Mouse (Mus musculus): ENCODE results near the gene Ankrd9. TPM values are rescaled to one million over a fixed set of nuclear protein-coding genes. Genes with fewer than 3 reads are reported as not detected.

The Ankrd9 gene
- polyA plus RNA-seq, 1 experiment from 2014 or later = 14.1 TPM

GRCm38 (mm10) chr12:110975385-110975784 is 3.5 kb downstream of the Ankrd9 start:
- no peaks in the 10 kb centered on the region for H3K9me3 ChIP-seq
- 90% methylated on average over 5 of the region's 5 CpGs for WGBS
- H3K4me2 ChIP-seq (replicated peaks) = no peak overlapping the region
- H3K4me3 ChIP-seq = no peak overlapping the region
- peaks cover 14% of the 10 kb centered on the region for H3K4me1 ChIP-seq
- ATAC-seq (ENCODE audit: low FRiP score, low read depth) = no peak
- no peak overlapping the region for H3K9ac ChIP-seq
- no peaks in the 10 kb centered on the region for H3K27me3 ChIP-seq
- H3K36me3 ChIP-seq = peaks cover 61% of the 10 kb centered on the region
- H3K27ac ChIP-seq = no peak overlapping the region

GRCm38 (mm10) chr12:110974726-110975125 is 4.1 kb downstream of the Ankrd9 start:
- no peak overlapping the region for H3K4me2 ChIP-seq (replicated peaks)
- H3K27me3 ChIP-seq = no peaks in the 10 kb centered on the region
- no peaks in the 10 kb centered on the region for H3K9me3 ChIP-seq
- no peak for ATAC-seq (ENCODE audit: low FRiP score, low read depth)
- H3K27ac ChIP-seq = no peak overlapping the region
- H3K4me3 ChIP-seq = no peak overlapping the region
- H3K36me3 ChIP-seq = peaks cover 68% of the 10 kb centered on the region
- 88% methylated on average over 6 of the region's 6 CpGs for WGBS
- peaks cover 14% of the 10 kb centered on the region for H3K4me1 ChIP-seq
- H3K9ac ChIP-seq = no peak overlapping the region

GRCm38 (mm10) chr12:110974295-110974694 is 4.5 kb downstream of the Ankrd9 start:
- Histone ChIP-seq H3K4me2 (replicated peaks) (no peak overlapping the region), H3K36me3 (peaks cover 72% of the 10 kb centered on the region), H3K27me3 (no peaks in the 10 kb centered on the region), H3K9ac (no peak overlapping the region), H3K4me3 (no peak overlapping the region), H3K9me3 (no peaks in the 10 kb centered on the region), H3K27ac (no peak overlapping the region), H3K4me1 (peaks cover 14% of the 10 kb centered on the region)
- no peak for ATAC-seq (ENCODE audit: low FRiP score, low read depth)
- WGBS = 89% methylated on average over 7 of the region's 7 CpGs

GRCm38 (mm10) chr12:110973829-110974228 is 5.0 kb downstream of the Ankrd9 start:
- WGBS = 90% methylated on average over 4 of the region's 4 CpGs
- peaks cover 77% of the 10 kb centered on the region for H3K36me3 ChIP-seq
- H3K4me3 ChIP-seq = no peak overlapping the region
- no peaks in the 10 kb centered on the region for H3K9me3 ChIP-seq
- peaks cover 14% of the 10 kb centered on the region for H3K4me1 ChIP-seq
- no peak overlapping the region for H3K27ac ChIP-seq
- no peak overlapping the region for H3K4me2 ChIP-seq (replicated peaks)
- no peaks in the 10 kb centered on the region for H3K27me3 ChIP-seq
- ATAC-seq (ENCODE audit: low FRiP score, low read depth) = no peak
- H3K9ac ChIP-seq = no peak overlapping the region

GRCm38 (mm10) chr12:110971972-110972371 is 6.9 kb downstream of the Ankrd9 start:
- no peaks in the 10 kb centered on the region for H3K27me3 ChIP-seq
- no peak overlapping the region for H3K27ac ChIP-seq
- H3K9ac ChIP-seq = no peak overlapping the region
- no peak for ATAC-seq (ENCODE audit: low FRiP score, low read depth)
- H3K36me3 ChIP-seq = peaks cover 92% of the 10 kb centered on the region
- WGBS = 90% methylated on average over 5 of the region's 5 CpGs
- H3K4me2 ChIP-seq (replicated peaks) = no peak overlapping the region
- H3K9me3 ChIP-seq = no peaks in the 10 kb centered on the region
- no peaks in the 10 kb centered on the region for H3K4me1 ChIP-seq
- no peak overlapping the region for H3K4me3 ChIP-seq

GRCm38 (mm10) chr12:110970408-110970807 is 8.4 kb downstream of the Ankrd9 start:
- Histone ChIP-seq H3K27me3 (no peaks in the 10 kb centered on the region), H3K4me1 (no peaks in the 10 kb centered on the region), H3K4me2 (replicated peaks) (no peak overlapping the region), H3K9me3 (no peaks in the 10 kb centered on the region), H3K27ac (no peak overlapping the region), H3K4me3 (no peak overlapping the region), H3K36me3 (peaks cover 77% of the 10 kb centered on the region), H3K9ac (no peak overlapping the region)
- 95% methylated on average over 5 of the region's 5 CpGs for WGBS
- ATAC-seq (ENCODE audit: low FRiP score, low read depth) = no peak

- ATAC-seq (ENCODE audit: low FRiP score, low read depth) = no peak
- Histone ChIP-seq H3K27ac (no peak overlapping the region), H3K9me3 (no peaks in the 10 kb centered on the region), H3K9ac (no peak overlapping the region), H3K4me1 (no peaks in the 10 kb centered on the region), H3K4me2 (replicated peaks) (no peak overlapping the region), H3K27me3 (no peaks in the 10 kb centered on the region), H3K36me3 (peaks cover 47% of the 10 kb centered on the region), H3K4me3 (no peak overlapping the region)
- 88% methylated on average over 2 of the region's 2 CpGs for WGBS
Observed at GRCm38 (mm10) chr12:110967146-110967545, 11.7 kb downstream of the Ankrd9 start.

- H3K36me3 ChIP-seq = peaks cover 44% of the 10 kb centered on the region
- H3K4me2 ChIP-seq (replicated peaks) = no peak overlapping the region
- H3K27me3 ChIP-seq = no peaks in the 10 kb centered on the region
- H3K9me3 ChIP-seq = no peaks in the 10 kb centered on the region
- WGBS = 72% methylated on average over 4 of the region's 4 CpGs
- H3K9ac ChIP-seq = no peak overlapping the region
- ATAC-seq (ENCODE audit: low FRiP score, low read depth) = no peak
- H3K27ac ChIP-seq = no peak overlapping the region
- no peak overlapping the region for H3K4me3 ChIP-seq
- no peaks in the 10 kb centered on the region for H3K4me1 ChIP-seq
Observed at GRCm38 (mm10) chr12:110966079-110966478, 12.8 kb downstream of the Ankrd9 start.

- Histone ChIP-seq H3K9me3 (no peaks in the 10 kb centered on the region), H3K27me3 (no peaks in the 10 kb centered on the region), H3K27ac (no peak overlapping the region), H3K36me3 (peaks cover 44% of the 10 kb centered on the region), H3K4me3 (no peak overlapping the region), H3K4me2 (replicated peaks) (no peak overlapping the region), H3K9ac (no peak overlapping the region), H3K4me1 (no peaks in the 10 kb centered on the region)
- ATAC-seq (ENCODE audit: low FRiP score, low read depth) = no peak
- 63% methylated on average over 3 of the region's 3 CpGs for WGBS
Observed at GRCm38 (mm10) chr12:110965500-110965899, 13.3 kb downstream of the Ankrd9 start.

- Histone ChIP-seq H3K27me3 (no peaks in the 10 kb centered on the region), H3K36me3 (peaks cover 28% of the 10 kb centered on the region), H3K4me3 (no peak overlapping the region), H3K9me3 (no peaks in the 10 kb centered on the region), H3K27ac (no peak overlapping the region), H3K4me2 (replicated peaks) (no peak overlapping the region), H3K9ac (no peak overlapping the region), H3K4me1 (no peaks in the 10 kb centered on the region)
- ATAC-seq (ENCODE audit: low FRiP score, low read depth) = no peak
- WGBS = 87% methylated on average over 2 of the region's 2 CpGs
Observed at GRCm38 (mm10) chr12:110961973-110962372, 16.9 kb downstream of the Ankrd9 start.

- no peak for ATAC-seq (ENCODE audit: low FRiP score, low read depth)
- Histone ChIP-seq H3K4me1 (no peaks in the 10 kb centered on the region), H3K27me3 (no peaks in the 10 kb centered on the region), H3K27ac (no peak overlapping the region), H3K4me2 (replicated peaks) (no peak overlapping the region), H3K9ac (no peak overlapping the region), H3K9me3 (no peaks in the 10 kb centered on the region), H3K4me3 (no peak overlapping the region), H3K36me3 (peaks cover 33% of the 10 kb centered on the region)
- 80% methylated on average over 4 of the region's 4 CpGs for WGBS
Observed at GRCm38 (mm10) chr12:110954351-110954991, 24.4 kb downstream of the Ankrd9 start.

GRCm38 (mm10) chr12:110953900-110954299 is 24.9 kb downstream of the Ankrd9 start:
- H3K4me1 ChIP-seq = no peaks in the 10 kb centered on the region
- H3K27ac ChIP-seq = no peak overlapping the region
- H3K36me3 ChIP-seq = peaks cover 33% of the 10 kb centered on the region
- no peak overlapping the region for H3K9ac ChIP-seq
- H3K4me2 ChIP-seq (replicated peaks) = no peak overlapping the region
- ATAC-seq (ENCODE audit: low FRiP score, low read depth) = no peak
- 94% methylated on average over 2 of the region's 2 CpGs for WGBS
- no peak overlapping the region for H3K4me3 ChIP-seq
- H3K27me3 ChIP-seq = no peaks in the 10 kb centered on the region
- H3K9me3 ChIP-seq = no peaks in the 10 kb centered on the region

GRCm38 (mm10) chr12:110953443-110953842 is 25.4 kb downstream of the Ankrd9 start:
- H3K4me3 ChIP-seq = no peak overlapping the region
- no peaks in the 10 kb centered on the region for H3K4me1 ChIP-seq
- H3K4me2 ChIP-seq (replicated peaks) = no peak overlapping the region
- H3K9me3 ChIP-seq = no peaks in the 10 kb centered on the region
- ATAC-seq (ENCODE audit: low FRiP score, low read depth) = no peak
- no peak overlapping the region for H3K9ac ChIP-seq
- H3K27me3 ChIP-seq = no peaks in the 10 kb centered on the region
- 88% methylated on average over 3 of the region's 3 CpGs for WGBS
- H3K36me3 ChIP-seq = peaks cover 36% of the 10 kb centered on the region
- H3K27ac ChIP-seq = no peak overlapping the region
